Mouse (Mus musculus): ENCODE results near the gene Krtap31-2.

Krtap31-2 gene

DNA sequence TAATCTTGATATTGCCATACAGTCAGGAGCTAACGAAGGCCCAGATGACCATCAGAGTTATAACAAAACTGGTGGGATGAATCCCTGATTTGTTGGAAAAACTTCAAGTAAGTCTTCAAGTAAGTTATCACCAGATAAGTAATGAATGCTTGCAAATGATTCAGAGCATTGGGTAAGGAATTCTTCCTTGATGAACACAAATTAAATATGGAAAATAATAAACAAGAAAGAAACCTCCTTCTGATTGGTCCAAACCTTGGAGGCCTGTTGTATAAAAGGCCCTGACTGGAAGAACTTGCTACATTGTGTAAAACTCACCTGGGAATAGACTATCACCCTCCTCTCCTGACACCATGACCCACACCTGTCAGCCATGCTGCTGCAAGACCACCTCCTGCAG lies at the start of gene Krtap31-2:
Gene Krtap31-2 (plus strand): TSS at position 301 of the 400 bp plus-strand sequence.
- no peak for DNase-seq (ENCODE audit: low read depth, low spot score)

DNA sequence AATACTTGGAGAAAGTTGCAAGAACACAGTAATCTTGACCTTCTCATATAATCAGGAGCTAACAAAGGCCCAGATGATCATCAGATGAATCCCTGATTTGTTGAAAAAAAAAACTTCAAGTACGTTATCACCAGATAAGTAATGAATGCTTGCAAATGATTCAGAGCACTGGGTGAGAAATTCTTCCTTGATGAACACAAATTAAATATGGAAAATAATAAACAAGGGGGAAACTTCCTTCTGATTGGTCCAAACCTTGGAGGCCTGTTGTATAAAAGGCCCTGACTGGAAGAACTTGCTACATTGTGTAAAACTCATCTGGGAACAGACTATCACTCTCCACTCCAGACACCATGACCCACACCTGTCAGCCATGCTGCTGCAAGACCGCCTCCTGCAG lies 28.5 kb upstream of the Krtap31-2 start, which contains the start of gene Krtap31-1:
Gene Krtap31-1 (plus strand): TSS at position 301 of the 400 bp plus-strand sequence.
- no peak for DNase-seq (ENCODE audit: low read depth, low spot score)

DNA sequence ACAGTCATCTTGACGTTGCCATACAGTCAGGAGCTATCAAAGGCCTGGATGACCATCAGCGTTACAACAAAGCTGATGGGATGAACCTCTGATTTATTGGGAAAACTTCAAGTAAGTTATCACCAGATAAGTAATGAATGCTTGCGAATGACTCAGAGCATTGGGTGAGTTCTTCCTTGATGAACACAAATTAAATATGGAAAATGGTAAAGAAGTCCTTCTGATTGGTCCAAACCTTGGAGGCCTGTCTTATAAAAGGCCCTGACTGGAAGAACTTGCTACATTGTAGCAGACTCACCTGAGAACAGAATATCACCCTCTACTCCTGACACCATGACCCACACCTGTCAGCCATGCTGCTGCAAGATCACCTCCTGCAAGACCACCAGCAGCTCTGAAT lies 21.6 kb upstream of the Krtap31-2 start, which contains the start of gene Gm11565:
Gene Gm11565 (plus strand): TSS at position 301 of the 400 bp plus-strand sequence.
- DNase-seq (ENCODE audit: low read depth, low spot score) = no peak

DNA sequence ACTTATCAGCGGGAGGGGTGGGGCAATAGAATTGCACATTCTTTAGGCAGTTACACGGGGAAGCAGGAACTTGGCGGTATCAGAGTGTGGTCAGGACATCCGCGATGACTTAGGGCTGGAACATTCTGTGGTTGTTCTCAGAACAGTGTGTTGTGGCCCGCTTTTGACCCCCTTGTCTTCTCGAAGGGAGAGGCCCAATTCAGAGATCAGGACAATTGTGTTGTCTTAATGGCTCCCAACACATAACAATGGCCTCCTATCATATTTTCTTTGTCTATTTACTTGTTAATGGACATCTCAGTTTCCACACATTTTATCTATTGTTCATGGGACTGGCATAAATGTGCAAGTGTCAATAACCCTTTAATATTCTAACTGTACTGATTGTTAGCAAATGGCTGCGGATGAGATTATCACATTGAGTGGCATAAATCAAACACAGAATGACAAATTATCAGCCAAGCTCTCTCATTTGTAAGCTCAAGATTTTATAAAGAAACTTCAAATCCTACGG lies 1.7 kb downstream of the Krtap31-2 start:
- DNase-seq (ENCODE audit: low read depth, low spot score) = no peak

DNA sequence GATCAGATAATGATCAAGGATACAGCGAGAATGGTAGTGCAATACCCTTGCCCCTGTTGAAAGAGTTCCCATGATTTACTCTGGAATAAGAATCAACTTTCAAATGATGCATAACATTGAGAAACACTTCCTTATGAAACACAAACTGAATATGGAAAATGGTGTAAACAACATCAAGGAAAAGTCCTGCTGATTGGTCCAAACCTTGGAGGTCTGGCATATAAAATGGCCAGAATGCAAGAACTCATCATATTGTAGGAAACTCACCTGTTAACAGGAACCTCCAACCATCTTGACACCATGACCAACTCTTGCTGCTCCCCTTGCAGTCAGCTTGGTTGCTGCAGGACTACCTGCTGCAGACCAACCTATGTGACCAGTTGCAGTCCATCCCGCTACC lies 12.1 kb downstream of the Krtap31-2 start, which contains the start of gene Krtap9-5:
Gene Krtap9-5 (plus strand): TSS at position 301 of the 400 bp plus-strand sequence.
- no peak for DNase-seq (ENCODE audit: low read depth, low spot score)

DNA sequence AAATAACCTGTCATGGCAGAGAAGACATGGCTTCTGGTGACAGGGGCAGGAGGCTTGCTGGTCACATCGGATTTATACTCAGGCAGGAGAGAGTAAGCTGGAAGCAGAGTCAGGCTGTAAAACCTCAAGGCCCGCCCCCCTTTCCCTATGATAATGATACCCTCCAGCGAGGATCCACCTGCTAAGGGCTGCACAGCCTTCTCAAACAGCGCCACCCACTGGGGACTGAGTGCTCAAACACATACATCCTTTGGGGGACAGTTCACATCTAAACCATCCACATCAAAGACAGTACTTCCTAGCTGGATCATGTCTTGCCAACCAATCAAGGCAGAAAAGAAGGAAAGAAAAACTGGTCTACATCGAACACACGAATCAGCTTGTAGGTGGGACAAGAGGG lies 28.1 kb downstream of the Krtap31-2 start:
- DNase-seq (ENCODE audit: low read depth, low spot score) = no peak

DNA sequence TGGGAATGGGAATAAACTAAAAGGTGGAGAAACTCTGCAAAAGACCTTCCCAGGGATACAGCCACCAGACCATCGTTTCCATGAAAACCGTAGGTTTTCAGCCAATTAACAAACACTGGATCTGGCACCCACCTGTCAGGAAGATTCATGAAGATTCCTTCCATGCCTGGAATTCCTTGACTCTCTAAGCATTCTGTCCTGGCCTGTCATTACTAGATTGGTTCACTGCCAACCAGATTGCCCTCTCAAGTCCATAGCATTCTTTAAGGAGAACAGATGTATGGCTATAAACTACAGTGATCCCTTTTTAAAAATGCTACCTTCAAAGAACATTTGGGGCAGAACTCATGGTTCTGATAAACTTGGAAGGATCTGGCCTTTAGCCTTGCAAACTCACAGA lies 29.9 kb downstream of the Krtap31-2 start:
- no peak for DNase-seq (ENCODE audit: low read depth, low spot score)

DNA sequence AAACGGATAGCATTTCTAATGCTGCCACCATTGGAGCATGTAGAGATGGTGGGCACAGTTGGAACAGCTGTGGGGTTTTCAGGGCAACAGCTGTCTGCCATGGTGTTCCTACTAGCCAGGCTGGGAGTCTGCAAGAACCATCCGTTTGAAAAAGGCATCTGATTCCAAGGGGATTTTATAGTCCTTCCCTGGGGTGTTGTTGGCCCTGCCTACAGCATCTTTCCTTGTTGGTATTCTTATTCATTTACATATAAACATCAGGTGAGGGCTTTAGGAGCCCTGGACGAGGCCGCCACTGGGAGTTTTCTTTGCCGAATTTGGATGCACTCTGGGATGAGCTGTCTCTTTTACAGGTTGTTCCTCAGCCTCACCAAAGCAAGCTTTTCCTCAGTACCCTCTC lies 42.9 kb downstream of the Krtap31-2 start, which contains the start of gene Krtap29-1:
Gene Krtap29-1 (minus strand): TSS at position 101 of the 400 bp plus-strand sequence.
- DNase-seq (ENCODE audit: low read depth, low spot score) = no peak

DNA sequence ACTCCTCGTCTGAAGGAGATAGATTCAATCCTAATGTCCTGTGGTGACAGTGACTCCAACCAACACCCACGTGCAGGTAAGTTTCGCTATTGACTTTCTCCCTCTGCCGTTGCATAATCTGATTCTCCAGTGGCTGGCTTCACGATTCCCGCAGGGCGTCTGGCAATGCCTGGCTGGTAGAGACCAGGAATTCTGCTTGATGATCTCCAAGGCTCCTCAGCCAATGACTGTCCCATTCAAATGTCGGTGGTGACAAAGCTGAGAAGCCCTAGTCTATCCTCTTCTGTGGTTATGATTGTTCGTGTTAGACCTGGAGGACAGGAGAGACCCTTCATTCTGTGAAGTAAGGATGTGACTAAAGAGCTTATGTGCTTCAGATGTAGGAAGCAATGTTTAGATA lies 46.6 kb downstream of the Krtap31-2 start:
- DNase-seq (ENCODE audit: low read depth, low spot score) = no peak

DNA sequence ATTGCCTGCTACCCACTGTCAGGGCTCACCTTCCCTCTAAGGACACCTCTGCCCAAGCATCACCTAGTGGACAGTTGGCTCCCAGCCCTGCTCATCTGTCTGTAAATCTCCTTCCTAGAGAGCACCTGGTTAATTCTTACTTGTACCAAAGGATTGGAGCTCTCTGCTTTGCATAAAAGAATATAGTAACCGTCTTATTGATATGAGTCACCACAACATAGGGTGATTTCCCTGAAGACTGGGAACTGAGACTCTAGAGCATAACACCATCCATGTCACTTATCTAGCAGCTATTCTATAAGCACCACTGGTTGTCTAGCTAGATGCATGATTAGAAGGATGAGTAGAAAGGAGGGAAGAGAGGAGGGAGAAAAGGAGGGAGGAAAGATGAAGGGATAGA lies 47.4 kb downstream of the Krtap31-2 start:
- no peak for DNase-seq (ENCODE audit: low read depth, low spot score)

DNA sequence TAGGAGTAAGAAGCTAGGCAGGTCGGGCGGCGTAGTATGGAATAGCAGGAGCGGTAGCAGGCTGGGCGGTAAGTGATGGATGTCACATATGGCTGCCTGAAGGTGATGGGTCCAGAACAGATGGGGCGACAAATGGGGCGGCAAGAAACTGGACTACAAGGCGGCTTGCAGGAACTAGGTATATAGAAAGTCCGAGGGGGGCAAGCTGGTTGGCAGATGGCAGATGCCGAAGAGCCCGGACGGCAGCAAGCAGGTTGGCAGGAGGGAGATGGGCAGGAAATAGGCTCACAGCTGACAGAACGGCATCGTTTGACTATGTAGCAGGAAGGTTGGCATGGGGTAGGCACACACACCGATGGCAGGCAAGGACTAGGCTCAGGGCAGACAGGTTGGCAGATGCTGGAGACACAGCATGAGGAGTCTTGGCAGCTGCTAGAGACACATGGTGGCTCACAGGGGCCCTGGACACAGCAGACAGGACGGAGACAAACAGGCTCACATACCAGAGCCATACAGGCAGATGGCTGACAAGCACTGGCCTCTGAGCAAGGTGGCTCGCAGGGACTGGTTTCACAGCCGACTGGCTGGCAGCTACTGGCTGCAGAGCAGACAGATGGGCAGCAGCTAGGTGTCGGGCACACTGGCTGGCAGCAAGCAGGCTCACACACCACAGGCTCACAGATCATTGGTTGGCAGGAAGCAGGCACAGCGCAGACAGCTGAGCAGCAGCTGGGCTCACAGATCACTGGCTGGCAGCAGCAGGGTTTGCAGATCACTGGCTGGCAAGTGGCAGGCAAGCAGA lies 49.4 kb downstream of the Krtap31-2 start:
- peak; percentile 29 for DNase-seq (ENCODE audit: low read depth, low spot score)

DNA sequence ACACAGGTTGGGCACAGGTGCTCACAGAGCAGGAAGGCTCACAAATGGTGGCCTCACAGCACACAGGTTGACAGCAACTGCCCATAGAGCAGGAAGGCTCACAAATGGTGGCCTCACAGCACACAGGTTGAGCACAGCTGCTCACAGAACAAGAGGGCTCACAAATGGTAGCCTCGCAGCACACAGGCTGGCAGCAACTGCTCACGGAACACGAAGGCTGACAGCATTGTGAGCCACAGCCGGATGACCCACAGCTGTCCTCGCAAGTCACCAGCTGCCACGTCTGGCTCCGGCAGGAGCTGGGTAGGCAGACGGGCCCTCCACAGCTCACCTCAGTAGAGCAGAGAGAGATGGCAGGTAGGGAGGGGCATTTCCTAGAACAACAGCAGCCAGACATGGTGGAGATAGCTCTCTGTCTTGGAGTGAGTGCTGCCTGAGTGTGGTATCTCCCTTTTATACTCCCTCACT lies 50.1 kb downstream of the Krtap31-2 start, which contains the start of gene Krtap16-1:
Gene Krtap16-1 (minus strand): TSS at position 418 of the 468 bp plus-strand sequence.
- DNase-seq (ENCODE audit: low read depth, low spot score) = no peak

All from retina, postnatal 7 days (tissue).